Mouse (Mus musculus): ENCODE results near the gene Rara.
A peak's percentile ranks its signal among the peaks of the same experiment; 100 is the strongest.

DNA sequence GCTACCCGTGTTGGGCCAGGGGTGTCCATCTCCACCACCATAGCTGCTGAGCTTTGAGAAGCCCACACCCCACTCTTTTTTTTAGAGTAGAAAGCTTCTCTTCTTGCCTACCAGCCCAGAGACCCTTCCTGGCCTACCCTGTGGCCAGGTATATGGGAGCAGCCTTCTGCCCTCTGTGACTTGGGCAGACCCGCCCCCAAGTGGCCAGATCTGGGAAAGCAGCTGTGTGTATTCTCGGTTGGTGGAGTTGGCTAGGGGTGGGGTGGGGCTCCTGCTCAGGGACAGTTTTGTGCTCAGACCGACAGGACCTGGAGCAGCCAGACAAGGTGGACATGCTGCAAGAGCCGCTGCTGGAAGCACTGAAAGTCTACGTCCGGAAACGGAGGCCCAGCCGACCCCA is 44.6 kb downstream of the Rara start:
- peak; percentile 91 for TF ChIP-seq CTCF (IDR thresholded peaks at IDR 0.05; ENCODE audit: control insufficient read depth, insufficient read depth, low read length)
- TF ChIP-seq POLR2A (IDR thresholded peaks at IDR 0.05; ENCODE audit: borderline replicate concordance, control insufficient read depth, low read depth, low read length) = no peak
